Mouse (Mus musculus): ENCODE results near the gene Foxk1.
A peak's percentile ranks its signal among the peaks of the same experiment; 100 is the strongest.

Foxk1 gene

DNA sequence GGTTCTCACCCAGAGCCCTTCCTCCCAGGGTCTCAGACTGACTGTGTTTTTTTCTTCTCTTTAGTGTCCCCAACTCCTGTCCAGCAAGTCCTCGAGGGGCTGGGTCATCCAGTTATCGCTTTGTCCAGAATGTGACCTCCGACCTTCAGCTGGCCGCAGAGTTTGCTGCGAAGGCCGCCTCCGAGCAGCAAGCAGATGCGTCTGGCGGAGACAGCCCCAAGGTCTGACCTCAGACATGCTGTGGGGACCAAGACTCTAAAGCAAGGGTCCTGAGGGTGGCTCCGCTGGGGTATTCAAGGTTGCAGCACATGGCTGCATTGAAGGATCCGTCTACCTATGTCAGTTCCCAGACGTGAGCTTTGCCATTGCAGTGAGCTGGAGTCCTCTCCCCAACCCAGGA lies 47.3 kb downstream of the Foxk1 start:
- no peak for DNase-seq

DNA sequence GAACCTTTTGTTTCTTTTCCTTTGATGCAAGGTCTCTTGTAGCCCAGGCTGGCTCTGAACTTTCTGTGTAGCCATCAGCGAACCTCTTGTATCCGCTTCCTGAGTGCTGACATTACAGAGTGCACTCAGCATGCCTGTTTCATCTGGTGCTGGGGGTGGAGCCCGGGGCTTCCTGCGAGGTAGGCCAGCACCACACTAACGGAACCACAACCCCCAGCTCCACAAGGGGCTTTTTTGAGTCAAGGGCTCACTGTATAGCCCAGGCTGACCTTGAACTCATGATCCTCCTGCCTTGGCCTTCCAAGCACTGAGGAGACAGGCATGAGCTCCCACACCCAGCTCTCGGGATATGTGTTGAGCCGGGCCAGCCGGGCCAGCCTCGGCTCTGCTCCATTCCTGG lies 49.5 kb downstream of the Foxk1 start:
- DNase-seq, result no peak

DNA sequence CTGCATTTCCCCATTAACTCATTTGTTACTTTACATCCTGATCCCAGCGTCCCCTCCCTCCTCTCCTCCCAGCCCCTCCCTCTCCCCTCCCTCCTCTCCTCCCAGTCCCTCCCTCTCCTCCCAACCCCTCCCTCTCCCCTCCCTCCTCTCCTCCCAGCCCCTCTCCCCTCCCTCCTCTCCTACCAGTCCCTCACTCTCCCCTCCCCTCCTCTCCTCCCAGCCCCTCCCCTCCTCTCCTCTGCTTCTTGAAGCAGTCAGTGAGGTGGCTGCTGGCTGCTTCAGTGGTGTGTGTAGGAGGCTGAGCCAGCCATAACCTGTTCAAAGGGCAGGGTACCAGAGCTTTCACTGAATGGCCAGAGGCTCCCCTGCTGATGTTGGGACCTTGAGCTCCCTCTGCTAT lies 50.5 kb downstream of the Foxk1 start:
- no peak for DNase-seq

DNA sequence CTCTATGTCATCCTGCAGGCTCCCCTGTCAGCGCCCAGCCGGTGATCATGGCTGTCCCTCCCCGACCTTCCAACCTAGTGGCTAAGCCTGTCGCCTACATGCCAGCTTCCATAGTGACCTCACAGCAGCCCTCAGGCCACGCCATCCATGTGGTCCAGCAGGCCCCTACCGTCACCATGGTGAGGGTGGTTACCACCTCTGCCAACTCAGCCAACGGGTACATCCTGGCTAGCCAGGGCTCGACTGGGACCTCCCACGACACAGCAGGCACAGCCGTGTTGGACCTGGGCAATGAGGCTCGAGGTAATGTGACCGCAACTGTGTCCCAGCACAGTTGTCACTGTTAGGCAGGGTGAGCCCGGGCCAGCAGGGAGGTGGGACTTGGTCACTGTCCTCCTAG lies 52.4 kb downstream of the Foxk1 start:
- no peak for DNase-seq

DNA sequence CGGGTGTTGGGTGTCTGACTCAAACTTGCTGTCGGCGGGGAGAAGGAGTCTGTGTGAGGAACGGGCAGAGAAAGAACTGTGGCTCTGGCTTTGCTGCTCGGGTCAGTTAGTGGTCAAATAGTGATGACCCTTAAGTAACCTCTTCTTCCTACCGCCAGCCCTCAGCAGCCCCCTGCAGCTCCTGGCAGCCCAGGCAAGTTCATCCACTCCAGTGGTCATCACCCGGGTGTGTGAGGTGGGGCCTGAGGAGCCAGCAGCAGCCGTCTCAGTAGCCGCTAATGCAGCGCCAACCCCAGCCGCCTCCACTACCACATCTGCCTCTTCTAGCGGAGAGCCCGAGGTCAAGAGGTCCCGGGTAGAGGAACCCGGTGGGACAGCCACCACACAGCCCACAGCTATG lies 55.0 kb downstream of the Foxk1 start:
- DNase-seq, result no peak

DNA sequence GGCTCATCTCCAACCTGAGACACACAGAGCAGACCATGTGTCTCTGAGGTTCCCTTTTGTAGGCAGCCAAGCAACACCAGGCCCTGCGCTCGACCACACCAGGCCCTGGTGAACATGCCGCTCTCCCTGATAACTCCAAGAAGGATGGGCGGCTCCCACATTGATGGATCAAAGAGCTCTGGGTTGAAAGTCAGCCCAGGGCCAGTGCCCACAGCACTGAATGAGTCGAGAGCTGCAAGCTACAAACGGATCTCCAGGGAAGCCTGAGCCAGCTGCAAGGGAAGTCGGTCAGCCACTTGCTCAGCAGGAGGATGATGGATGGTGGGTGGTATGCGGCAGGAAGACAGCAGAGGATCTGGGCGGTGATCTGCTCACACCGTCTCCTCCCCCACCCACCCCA lies 56.0 kb downstream of the Foxk1 start:
- DNase-seq, result no peak

DNA sequence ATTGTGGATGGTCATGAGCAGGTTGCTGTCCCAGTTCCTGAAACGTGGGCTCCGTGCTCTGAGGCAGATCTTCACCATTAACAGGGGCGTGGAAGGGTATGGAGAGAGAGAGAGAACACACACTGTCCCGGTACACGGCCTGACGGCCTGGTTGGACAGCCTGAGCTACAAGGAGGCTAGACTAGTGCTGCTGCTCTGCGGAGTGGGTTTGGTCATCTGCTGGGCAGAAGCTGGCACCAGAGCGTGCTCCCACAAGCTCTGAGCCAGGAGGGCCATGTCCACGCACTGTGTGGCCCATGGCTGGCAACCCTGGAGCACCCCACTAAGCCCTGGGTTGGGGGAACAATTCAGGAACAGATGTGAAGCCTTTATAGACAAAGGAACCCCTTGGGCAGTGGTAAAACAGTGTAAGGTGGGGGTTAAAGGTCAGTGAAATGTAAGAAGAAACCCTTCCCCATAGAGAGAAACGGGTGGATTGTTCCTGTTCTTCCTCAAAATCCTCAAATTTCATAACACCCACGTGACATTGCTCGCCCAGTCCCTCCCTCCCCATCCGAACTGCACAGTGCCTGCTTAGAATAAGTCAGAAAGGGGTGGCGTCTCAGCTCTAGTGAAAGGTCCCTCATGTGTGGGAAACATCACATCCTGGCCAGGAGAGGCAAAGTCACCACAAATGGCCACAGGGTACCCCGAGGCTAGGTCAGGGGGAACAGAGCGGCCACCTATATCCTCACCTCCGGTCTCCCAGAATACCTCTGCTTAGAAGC lies 57.7 kb downstream of the Foxk1 start:
- DNase-seq, result no peak

DNA sequence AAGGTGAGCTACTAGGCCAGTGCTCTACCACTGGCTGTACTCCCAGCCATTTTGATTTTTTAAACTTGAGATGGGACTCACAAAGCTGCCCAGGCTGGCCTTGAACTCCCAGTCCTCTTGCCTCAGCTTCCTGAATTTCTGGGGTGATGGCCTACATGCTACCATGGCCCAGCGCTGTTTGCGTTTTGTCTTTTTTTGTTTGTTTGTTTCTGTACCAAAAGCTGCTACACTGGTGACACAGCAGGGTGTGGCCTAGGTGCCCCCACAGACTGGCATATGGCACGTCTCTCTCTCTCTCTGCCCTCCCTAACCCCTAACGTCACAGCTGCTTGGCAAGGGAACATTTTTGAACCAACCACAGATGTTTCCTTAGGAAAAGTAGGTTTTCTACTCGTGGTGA lies 58.5 kb downstream of the Foxk1 start:
- DNase-seq, result no peak

DNA sequence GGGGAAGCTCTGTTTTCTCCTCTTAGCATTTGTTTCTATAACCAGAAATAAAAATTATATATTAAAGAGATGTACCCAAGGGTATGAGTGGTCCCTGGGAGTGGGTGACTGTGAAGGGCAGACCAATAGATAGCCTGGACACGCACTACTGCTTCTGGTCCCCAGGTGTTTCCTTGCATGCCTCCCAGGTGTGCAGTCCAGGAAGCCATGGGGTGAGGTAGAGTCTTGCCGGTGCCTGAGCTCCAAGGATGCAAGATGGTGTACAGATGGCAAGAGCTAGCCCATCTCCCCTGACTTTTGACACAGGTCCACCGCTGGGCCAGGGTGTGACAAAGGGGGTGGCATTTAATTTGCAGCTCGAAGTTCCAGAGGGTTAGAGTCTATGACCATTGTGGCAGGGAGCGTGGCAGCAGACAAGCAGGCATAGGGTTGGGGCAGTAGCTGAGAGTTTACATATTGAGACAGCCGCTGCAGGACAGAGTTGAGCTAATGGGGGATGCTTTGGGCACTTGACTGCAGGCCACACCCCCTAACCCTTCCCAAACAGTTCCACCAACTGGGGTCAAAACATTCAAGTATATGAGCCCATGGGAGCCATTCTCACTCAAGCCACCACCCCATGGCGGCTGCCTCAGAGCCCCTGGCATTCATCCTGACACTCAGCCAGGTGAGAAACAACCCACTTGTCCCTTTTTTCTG lies 60.8 kb downstream of the Foxk1 start:
- no peak for DNase-seq

DNA sequence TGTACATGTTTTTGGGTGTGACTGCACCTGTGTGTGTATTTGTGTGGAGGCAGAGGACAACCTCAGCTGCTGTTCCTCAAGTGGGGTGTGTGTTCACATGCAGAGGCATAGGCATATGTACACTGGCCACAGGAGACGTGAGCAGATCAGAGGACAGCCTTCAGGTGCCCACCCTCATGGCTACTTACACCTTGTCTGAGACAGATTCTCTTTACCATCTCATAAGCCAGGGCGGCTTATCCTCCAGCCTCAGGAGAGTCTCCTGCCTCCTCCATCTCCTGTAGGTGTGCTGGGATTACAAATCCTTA lies 61.3 kb downstream of the Foxk1 start:
- DNase-seq, result no peak

DNA sequence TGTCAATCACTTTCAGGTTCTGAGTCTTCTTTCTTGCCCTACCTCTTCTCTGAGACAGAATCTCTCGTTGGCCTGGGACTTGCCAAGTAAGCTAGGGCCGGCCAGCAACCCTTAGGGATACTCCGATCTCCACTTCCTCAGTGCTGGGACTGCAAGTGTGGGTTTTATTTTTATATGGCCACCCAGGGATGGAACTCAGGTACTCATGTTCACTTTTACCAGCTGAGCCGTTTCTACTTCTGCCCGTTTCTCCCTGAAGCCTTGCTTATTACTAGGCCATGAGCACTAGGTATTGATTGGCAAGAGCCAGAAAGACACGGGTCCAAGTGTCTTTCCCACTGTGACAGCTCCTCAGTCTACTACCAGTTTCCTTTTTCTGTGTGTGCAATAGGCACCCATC lies 61.7 kb downstream of the Foxk1 start:
- DNase-seq, result no peak

DNA sequence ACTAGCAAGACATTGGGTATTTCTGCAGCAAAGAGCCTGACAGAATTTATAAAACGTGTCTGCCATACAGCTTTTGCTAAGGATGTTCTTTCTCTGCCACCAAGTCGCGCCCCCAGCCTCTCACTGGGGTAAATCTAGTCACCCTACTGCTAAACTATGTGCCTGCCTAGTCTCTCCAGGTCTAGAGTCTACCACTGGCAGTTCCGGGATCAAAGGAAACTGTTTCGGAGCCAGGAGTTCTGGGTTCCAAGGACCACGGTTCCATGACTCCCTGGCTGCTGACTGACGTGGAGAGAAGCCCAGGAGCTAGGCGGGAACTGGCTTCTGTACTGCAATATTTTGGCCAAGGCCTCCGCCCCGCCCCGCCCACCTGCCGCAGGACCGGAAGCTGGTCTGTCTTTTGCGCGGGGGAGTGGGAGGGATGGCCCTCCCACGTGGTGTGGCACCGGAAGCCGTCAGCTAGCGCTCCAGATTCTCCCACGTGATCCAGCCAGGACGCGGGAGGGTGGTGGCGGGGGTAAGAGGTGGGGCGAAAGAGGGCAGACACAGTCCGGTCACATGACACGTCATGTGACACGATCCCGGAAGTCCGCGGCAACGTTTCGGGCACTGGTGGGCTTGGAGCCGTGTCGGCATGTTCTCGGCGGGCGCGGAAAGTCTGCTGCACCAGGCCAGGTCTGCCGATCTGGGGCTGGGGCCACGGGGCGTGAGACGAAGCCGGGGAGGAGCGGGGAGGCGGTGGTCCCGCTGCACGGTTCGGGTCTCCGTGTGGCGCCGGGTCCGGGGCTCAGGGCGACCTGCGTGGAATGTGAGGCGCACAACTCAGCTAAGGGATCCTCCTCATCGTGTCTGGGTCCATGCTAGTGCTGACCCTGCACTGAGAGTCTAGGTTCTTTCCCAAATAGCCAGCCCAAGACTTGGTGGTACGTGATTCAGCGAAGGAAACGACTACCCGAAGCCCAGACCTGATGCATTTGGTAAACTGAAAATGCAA lies 62.5 kb downstream of the Foxk1 start, which contains the start of gene Ap5z1:
TSS of gene Ap5z1 (plus strand) at position 484 of the 994 bp plus-strand sequence.
- peak; percentile 95 to 96 for DNase-seq

DNA sequence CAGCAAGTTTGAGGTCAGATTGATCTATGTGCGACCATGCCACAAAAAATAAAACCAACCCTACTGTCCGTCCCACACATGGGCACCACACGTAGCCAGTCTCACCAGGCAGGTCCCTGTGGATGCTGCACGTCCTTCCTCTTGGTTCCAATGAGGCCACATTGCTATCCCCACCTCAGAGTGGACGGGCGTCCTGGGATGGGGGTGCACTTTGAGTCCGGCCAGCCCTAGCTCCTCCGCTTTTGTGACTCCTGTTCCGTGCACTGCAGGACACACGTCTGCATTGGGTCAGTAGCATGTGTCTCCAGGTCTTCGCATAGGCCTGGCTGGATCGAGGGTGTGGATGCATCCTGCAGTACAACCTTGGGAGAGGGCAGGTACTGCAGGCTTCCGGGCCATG lies 67.1 kb downstream of the Foxk1 start:
- no peak for DNase-seq

DNA sequence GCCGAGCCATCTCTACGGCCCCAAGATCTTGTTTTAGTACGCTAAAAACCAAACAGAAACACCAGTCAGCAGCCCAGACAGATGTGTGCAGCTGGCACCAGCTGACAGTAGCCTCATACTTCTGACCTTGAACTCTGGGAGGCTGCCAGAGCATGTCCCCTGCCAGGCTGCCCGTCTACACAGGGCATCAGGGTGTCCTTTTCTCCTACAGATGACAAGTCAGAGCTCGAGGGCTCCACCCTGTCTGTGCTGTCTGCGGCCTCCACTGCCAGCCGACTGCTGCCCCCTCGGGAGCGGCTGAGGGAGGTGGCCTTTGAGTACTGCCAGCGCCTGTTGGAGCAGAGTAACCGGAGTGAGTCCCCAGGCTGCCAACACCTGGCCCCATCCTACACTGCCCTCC lies 68.5 kb downstream of the Foxk1 start:
- no peak for DNase-seq

DNA sequence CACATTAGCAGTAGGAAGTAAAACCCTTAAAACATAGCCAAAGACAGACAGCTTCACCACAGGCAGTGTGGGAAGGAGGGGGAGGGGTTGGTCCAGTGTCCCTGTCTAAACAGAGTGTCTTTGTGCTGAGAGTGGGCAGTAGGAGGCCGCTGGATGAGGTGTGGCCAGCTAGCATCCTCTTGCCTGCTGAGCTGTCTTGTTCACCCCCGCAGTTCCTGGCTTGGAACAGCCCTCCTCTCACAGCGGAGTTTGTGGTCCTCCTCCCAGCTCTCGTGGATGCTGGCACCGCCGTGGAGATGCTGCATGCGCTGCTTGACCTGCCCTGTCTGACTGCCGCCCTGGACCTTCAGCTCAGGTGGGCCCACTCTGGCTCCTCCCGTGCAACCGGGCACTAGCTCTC lies 72.4 kb downstream of the Foxk1 start:
- no peak for DNase-seq

DNA sequence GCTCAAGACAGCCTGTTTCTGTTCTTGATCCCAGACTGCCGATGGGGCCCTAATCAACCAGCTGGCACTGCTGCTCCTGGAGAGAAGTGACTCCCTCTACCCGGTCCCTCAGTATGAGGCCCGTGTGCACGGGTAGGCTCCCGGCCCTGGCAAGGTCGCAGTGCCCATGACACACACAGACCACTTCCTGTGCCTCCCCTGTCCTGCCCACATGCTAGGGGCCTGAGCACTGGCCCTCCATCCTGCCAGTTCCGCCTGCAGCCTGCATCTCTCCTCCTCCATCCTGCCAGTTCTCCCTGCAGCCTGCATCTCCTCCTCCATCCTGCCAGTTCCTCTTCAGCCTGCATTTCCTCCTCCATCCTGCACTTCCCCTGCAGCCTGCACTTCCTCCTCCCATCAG lies 74.4 kb downstream of the Foxk1 start:
- DNase-seq, result no peak

DNA sequence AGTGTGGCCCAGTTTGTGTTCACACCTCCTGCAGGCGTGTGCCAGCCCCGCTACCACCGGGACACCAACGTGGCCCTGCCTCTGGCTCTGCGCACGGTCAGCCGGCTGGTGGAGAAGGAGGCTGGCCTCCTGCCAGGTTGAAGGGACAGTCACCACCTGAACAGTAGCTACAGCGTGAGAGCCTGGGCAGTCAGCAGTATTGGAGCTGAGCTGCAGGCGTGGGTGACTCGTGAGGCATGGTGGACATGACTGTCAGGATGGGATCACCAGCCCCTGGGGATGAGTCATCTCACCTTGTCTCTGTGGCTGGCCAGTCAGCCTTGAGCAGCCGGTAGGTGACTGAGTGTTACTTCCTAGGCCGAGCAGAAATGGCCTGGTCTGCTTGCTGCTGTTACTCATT lies 76.0 kb downstream of the Foxk1 start:
- no peak for DNase-seq

DNA sequence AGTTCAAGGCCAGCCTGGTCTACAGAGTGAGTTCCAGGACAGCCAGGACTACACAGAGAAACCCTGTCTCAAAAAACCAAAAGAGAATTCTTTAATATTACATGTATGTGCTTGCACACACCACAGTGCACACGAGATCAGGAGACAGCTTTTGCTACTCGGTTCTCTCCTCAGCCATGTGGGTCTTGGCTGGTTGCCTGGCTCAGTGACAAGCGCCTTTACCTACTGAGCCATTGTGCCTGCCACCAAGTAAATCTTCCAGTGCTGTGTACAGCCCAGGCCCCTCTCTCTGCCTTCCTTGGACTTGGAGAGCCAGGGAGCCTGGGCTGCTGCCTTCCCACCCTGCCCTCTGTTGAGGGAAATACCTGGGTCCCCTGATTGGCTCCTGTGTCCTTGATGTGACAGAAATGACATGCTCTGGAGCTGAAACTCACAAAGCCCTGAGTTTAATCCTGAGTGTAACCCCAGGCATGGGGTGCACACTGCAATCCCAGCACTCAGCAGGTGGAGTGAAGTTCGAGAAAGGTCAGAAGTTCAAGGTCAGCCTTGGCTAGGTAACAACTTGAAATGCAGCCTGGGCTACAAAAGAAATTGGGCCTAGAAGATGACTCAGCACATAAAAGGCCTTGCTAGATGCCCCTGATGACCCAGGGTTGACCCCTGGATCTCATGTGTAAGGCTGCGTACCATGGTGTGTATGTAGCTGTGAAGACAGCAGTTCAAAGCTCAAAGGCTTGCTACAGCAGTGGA lies 76.7 kb downstream of the Foxk1 start:
- DNase-seq, result no peak

DNA sequence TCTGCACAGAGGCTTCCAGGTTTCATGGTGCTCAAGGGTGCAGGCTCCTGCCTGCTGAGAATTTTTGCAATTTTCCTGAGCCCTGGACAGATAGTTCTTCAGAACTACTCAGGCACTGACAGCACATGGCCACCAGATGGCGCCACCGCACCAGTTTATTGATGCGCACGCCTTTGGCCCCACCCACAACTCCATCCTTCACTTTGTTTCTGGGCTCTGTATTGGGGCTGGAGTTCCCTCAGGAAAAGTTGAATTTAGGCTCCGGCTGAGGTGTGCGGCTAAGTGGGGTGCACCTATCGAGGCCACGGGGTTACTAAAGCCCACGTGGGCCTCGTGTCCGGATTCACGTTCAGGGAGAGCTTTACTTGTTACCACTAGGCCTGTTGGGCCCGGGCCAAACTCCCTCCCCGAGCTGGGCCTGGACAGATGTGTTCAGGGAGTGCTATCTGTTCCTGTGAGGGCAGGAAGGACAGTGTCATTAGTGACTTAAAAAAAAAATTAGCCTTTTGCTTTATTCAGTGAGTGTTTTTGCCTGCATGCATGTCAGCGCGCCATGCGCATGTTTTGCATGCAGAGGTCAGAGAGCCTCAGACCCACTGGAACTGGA lies 77.6 kb downstream of the Foxk1 start:
- DNase-seq, result peak; percentile 72 to 76

DNA sequence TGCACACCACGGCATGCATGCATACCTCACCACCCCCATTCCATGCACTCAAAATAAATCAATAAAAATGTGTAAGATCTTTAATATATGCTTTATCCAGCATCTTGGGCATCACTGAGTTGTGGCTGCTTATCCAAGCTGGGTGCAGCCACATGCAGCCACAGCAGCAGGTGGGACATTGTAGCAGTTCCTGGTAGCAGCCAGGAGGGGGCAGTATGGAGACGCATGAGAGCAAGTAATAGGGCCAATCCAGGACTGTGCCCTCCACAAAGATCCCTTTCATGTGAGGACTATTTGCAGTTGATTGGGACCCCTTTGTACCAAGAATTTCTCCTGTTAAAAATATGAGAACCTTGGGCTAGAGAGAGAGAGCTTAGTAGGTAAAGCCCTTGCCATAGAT lies 81.2 kb downstream of the Foxk1 start:
- DNase-seq, result no peak

DNA sequence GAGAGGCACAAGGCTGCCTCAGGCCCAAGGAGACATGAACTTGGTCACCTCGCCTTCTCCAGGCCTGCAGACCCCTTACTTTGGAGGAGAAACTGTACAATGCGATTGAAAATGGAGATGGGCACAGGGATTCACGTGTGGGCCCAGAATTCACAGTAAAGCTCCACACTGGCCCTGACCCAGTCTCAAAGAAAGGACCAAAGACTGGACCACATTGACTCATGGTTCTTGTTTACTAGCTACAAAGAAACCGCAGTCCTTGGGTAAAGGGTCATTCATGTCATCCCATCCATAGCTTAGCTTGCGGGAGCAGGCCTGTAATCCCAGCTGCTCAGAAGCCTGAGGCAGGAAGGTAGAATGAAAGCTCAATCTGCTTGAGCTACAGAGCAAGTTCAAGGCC lies 82.3 kb downstream of the Foxk1 start:
- no peak for DNase-seq

DNA sequence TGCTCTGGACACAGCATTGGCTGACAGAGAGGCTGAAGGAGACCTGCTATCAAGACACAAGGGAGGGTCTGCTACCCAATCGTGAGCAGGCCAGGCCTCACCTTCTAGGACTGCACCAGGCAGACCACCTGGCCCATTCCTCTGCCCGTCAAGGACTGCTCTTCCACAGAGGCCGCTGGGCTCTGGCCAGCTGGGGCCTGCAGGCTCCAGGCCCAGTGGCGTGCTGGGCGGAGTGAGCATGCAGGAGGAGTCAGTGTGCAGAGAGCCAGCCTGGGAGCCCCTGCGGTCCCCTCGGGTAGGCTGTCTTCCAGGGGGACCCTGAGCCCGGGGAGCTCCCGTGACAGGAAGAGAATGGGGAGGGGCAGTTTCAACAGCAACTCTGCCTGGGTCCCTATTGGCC lies 85.4 kb downstream of the Foxk1 start:
- no peak for DNase-seq

Data from lung, adult 18-20 months (tissue).